Mouse (Mus musculus): ENCODE measurements at regions not wholly inside any gene's neighbourhood (a gene's known extent, or its start where the extent isn't known, plus 50 kb on each side); places are given as distances from the start of the nearest gene placed in this dataset.

GRCm38 (mm10) chr8:44838431-44838830 lies 96.8 kb upstream of the Fat1 start:
- DNase-seq (ENCODE audit: low spot score): no peak

GRCm38 (mm10) chr8:44839504-44840209 lies 95.6 kb upstream of the Fat1 start:
- DNase-seq (ENCODE audit: low spot score): no peak

GRCm38 (mm10) chr8:44840646-44841045 lies 94.6 kb upstream of the Fat1 start:
- no peak for DNase-seq (ENCODE audit: low spot score)

GRCm38 (mm10) chr8:44844362-44844761 lies 90.9 kb upstream of the Fat1 start:
- DNase-seq (ENCODE audit: low spot score): no peak

- no peak for DNase-seq (ENCODE audit: low spot score)
Measured at GRCm38 (mm10) chr8:44852223-44852622, 83.0 kb upstream of the Fat1 start.

GRCm38 (mm10) chr8:44855115-44855514 lies 80.1 kb upstream of the Fat1 start:
- DNase-seq (ENCODE audit: low spot score): no peak

GRCm38 (mm10) chr8:44867202-44867601 lies 68.0 kb upstream of the Fat1 start:
- DNase-seq (ENCODE audit: low spot score): no peak

- DNase-seq (ENCODE audit: low spot score): no peak
Measured at GRCm38 (mm10) chr8:44867666-44868065, 67.6 kb upstream of the Fat1 start.

GRCm38 (mm10) chr8:44877066-44877465 lies 58.2 kb upstream of the Fat1 start:
- DNase-seq (ENCODE audit: low spot score): peak; percentile 8

- DNase-seq (ENCODE audit: low spot score): no peak
Measured at GRCm38 (mm10) chr8:44878208-44878607, 57.0 kb upstream of the Fat1 start.

GRCm38 (mm10) chr8:44879186-44879585 lies 56.1 kb upstream of the Fat1 start:
- DNase-seq (ENCODE audit: low spot score): no peak

- DNase-seq (ENCODE audit: low spot score): no peak
Measured at GRCm38 (mm10) chr8:44884399-44885006, 50.7 kb upstream of the Fat1 start.
